Mouse (Mus musculus): Measurements from ENCODE around the gene Golph3l. TPM values are rescaled to one million over a fixed set of nuclear protein-coding genes. Genes with fewer than 3 reads are reported as not detected.
A peak's percentile ranks its signal among the peaks of the same experiment; 100 is the strongest.
"Not testable (repeated sequence)": the region's sequence is repeated elsewhere in the genome, so short reads cannot be mapped to it uniquely, and the experiment has no call there.

Golph3l gene
- polyA plus RNA-seq, 1 experiment from 2014 or later: 37.4 TPM

DNA sequence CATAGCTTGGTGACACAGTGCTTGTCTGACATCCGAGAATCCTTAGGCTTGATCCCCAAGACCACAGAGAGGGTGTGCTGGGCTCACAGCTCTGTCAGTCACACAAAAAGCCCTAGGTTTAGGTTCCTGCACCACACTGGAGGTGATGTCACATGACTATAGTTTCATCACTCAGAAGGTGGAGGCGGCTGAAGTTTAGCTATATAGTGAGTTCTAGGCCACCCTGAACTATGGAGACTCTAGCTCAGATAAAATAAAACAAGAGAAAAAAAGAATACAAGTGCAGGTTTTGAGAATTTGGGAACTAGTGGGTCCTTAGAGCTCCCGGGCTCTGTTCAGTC is 62.3 kb downstream of the Golph3l start:
- no peaks in the 10 kb centered on the region for H3K9me3 ChIP-seq (replicated peaks; ENCODE audit: control insufficient read depth, low read length)
- peaks cover 26% of the 10 kb centered on the region for H3K4me1 ChIP-seq (ENCODE audit: control insufficient read depth, insufficient read depth, low read length)
- H3K27ac ChIP-seq (ENCODE audit: low read length): peak overlapping the region; percentile 76
- H3K9ac ChIP-seq (ENCODE audit: low read length): no peak overlapping the region
- no peaks in the 10 kb centered on the region for H3K27me3 ChIP-seq (ENCODE audit: control insufficient read depth, insufficient read depth, low read length)
- H3K4me2 ChIP-seq (ENCODE audit: low read depth, low read length): no peak overlapping the region
- H3K4me3 ChIP-seq (replicated peaks; ENCODE audit: low read length): no peak overlapping the region
- 73% methylated on average over 3 of the region's 3 CpGs for WGBS
- no peak for ATAC-seq (ENCODE audit: insufficient read depth, low FRiP score)
- H3K36me3 ChIP-seq (ENCODE audit: control insufficient read depth, insufficient read depth, low read length): no peaks in the 10 kb centered on the region

DNA sequence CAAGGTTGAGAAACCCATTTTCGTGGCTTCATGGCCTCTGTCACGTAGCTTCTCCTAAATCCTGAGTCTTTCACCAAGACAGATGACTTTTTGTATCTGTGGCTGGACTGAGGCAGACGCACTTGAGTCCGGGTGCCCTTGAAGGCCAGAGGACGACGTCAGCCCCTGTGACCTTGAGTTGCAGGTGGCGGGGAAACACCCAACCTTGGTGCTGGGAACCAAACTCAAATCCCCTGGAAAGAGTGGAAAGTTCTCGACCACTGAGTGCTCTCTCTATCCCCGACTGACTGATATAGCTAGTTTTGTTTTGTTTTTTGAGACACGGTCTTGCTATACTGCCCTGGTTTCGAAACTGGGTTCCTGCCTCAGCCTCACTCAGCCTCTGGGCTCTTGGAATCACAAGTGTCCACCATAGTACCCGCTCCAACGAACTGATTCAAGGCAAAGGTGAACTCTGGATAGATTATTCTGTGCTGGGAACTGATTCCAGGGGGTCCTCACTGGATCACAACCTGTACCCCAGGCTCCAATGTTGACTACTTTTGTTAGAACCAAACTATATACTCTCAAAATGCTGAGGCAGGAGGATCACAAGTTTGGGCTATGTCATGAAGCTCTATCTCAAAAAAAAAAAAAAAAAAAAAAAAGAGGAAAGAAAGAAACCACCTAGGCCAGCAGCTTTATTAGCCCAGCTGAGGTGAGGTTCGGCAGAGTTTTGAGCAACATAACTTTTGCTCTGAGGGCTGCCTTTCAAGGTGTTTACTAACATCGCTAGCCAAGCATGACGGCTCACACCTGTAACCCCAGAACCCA is 62.9 kb downstream of the Golph3l start:
- 81% methylated on average over 16 of the region's 16 CpGs for WGBS
- Histone ChIP-seq H3K9me3 (replicated peaks; ENCODE audit: control insufficient read depth, low read length) (no peaks in the 10 kb centered on the region), H3K4me1 (ENCODE audit: control insufficient read depth, insufficient read depth, low read length) (peaks cover 26% of the 10 kb centered on the region), H3K4me2 (ENCODE audit: low read depth, low read length) (no peak overlapping the region), H3K36me3 (ENCODE audit: control insufficient read depth, insufficient read depth, low read length) (no peaks in the 10 kb centered on the region), H3K27me3 (ENCODE audit: control insufficient read depth, insufficient read depth, low read length) (no peaks in the 10 kb centered on the region), H3K27ac (ENCODE audit: low read length) (peak overlapping the region; percentile 76), H3K9ac (ENCODE audit: low read length) (no peak overlapping the region), H3K4me3 (replicated peaks; ENCODE audit: low read length) (no peak overlapping the region)
- ATAC-seq (ENCODE audit: insufficient read depth, low FRiP score): no peak

DNA sequence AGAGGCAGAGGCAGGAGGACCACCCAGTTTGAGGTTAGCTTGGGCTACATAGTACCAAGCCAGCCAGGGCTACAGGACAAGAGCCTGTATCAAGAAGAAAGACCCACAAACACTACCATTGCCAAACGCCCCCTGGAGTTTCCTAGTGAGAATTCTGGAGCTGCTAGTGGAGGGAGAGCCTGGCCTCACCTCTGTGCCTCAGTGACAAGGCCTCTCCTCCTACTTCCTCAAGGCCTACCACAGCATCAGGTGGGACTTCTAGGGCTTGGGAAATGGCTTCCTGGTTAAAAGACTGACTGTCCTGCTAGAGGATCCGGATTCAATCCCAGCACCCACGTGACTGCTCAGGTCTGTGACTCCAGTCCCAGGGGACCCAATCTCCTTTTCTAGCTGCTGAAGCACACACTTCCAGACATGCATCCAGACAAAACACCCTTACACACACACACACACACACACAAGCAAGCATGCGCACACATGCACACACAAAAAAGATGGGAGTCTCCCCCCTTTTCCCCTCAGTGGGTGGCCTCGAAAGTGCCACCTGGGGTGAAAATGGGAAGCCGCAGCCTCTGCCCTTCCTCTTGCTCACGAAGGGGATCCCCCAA is 63.6 kb downstream of the Golph3l start:
- Histone ChIP-seq H3K4me2 (ENCODE audit: low read depth, low read length) (no peak overlapping the region), H3K27me3 (ENCODE audit: control insufficient read depth, insufficient read depth, low read length) (no peaks in the 10 kb centered on the region), H3K9me3 (replicated peaks; ENCODE audit: control insufficient read depth, low read length) (no peaks in the 10 kb centered on the region), H3K36me3 (ENCODE audit: control insufficient read depth, insufficient read depth, low read length) (no peaks in the 10 kb centered on the region), H3K4me3 (replicated peaks; ENCODE audit: low read length) (no peak overlapping the region), H3K4me1 (ENCODE audit: control insufficient read depth, insufficient read depth, low read length) (peaks cover 26% of the 10 kb centered on the region), H3K9ac (ENCODE audit: low read length) (no peak overlapping the region), H3K27ac (ENCODE audit: low read length) (no peak overlapping the region; the same call in 1 of the 2 replicates)
- 73% methylated on average over 7 of the region's 7 CpGs for WGBS
- ATAC-seq (ENCODE audit: insufficient read depth, low FRiP score): no peak

DNA sequence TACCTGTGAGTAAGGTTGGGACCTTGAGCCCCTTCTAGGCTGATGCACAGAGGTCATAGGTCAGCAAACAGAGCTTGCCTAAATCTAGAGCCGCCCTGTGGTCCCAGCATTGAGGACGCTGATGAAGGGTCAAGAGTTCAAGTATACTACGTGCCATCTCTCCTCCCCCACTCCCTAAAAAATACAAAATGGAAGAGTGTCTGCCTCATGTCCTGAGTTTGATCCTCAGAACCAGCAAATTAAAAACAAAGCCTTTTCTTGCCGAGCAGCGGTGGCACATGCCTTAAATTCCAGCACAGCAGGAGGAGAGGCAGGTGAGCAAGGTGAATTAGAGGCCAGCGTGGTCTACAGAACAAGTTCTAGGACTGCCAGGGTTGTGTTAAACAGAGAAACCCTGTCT is 64.1 kb downstream of the Golph3l start:
- Histone ChIP-seq H3K4me2 (ENCODE audit: low read depth, low read length) (no peak overlapping the region), H3K4me1 (ENCODE audit: control insufficient read depth, insufficient read depth, low read length) (peaks cover 26% of the 10 kb centered on the region), H3K9me3 (replicated peaks; ENCODE audit: control insufficient read depth, low read length) (no peaks in the 10 kb centered on the region), H3K27ac (ENCODE audit: low read length) (no peak overlapping the region), H3K36me3 (ENCODE audit: control insufficient read depth, insufficient read depth, low read length) (no peaks in the 10 kb centered on the region), H3K4me3 (replicated peaks; ENCODE audit: low read length) (no peak overlapping the region), H3K27me3 (ENCODE audit: control insufficient read depth, insufficient read depth, low read length) (no peaks in the 10 kb centered on the region), H3K9ac (ENCODE audit: low read length) (no peak overlapping the region)
- no peak for ATAC-seq (ENCODE audit: insufficient read depth, low FRiP score)
- WGBS: 34% methylated on average over 6 of the region's 6 CpGs

DNA sequence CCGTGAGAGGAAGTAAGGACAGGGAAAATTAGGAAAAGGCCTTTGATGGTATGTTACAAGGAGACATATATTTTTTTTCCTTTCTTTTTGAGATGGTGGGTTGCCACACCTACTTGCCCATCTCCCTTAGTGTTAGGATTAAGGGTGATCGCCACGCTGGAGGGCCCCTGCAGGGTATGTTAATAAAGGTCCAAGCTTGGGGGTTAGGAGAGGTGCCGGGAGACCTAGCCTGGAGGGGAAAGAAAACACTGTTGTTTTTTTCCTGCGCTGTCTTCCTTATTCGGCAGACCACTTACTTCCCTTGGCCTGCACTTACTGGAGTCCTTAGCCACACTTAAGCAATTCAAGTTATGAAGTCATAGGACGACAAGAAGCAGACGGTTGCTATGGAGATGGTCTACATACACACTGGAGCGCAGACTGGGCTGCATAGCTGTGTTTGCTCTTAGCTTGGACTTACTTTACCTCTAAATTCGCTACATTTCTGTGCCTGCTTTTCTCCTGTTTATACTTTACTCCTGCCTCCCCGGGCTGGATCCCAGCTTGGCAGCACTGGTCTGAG is 64.8 kb downstream of the Golph3l start:
- Histone ChIP-seq H3K9ac (ENCODE audit: low read length) (0 out of 2 replicates have a peak overlapping the region, but pooled peaks have one; percentile 27), H3K36me3 (ENCODE audit: control insufficient read depth, insufficient read depth, low read length) (no peaks in the 10 kb centered on the region), H3K27ac (ENCODE audit: low read length) (peak overlapping the region; percentile 57; the same call in 1 of the 2 replicates), H3K9me3 (replicated peaks; ENCODE audit: control insufficient read depth, low read length) (no peaks in the 10 kb centered on the region), H3K4me2 (ENCODE audit: low read depth, low read length) (no peak overlapping the region), H3K27me3 (ENCODE audit: control insufficient read depth, insufficient read depth, low read length) (no peaks in the 10 kb centered on the region), H3K4me3 (replicated peaks; ENCODE audit: low read length) (no peak overlapping the region), H3K4me1 (ENCODE audit: control insufficient read depth, insufficient read depth, low read length) (peaks cover 26% of the 10 kb centered on the region)
- WGBS: 15% methylated on average over 11 of the region's 11 CpGs
- ATAC-seq (ENCODE audit: insufficient read depth, low FRiP score): peak; percentile 63; the same call in 1 of the 2 replicates

DNA sequence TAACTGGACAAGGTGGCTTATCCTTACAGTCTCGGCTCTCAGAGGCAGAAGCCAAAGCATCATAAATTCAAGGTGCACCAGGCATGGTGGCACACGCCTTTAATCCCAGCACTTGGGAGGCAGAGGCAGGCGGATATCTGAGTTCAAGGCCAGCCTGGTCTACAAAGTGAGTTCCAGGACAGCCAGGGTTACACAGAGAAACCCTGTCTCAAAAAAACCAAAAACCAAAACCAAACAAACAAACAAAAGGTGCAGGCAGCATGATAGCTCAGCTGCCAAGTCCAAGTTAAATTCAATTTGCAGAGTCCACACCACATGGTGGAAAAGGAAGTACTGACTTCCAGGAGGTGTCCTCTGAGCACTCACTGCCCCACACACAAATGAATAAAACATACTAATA is 65.6 kb downstream of the Golph3l start:
- H3K4me1 ChIP-seq (ENCODE audit: control insufficient read depth, insufficient read depth, low read length): peaks cover 26% of the 10 kb centered on the region
- not testable (repeated sequence) for H3K4me2 ChIP-seq (ENCODE audit: low read depth, low read length); H3K27me3 ChIP-seq (ENCODE audit: control insufficient read depth, insufficient read depth, low read length); H3K27ac ChIP-seq (ENCODE audit: low read length); H3K9ac ChIP-seq (ENCODE audit: low read length); H3K9me3 ChIP-seq (replicated peaks; ENCODE audit: control insufficient read depth, low read length); H3K36me3 ChIP-seq (ENCODE audit: control insufficient read depth, insufficient read depth, low read length); H3K4me3 ChIP-seq (replicated peaks; ENCODE audit: low read length); ATAC-seq (ENCODE audit: insufficient read depth, low FRiP score)
- 93% methylated on average over 3 of the region's 3 CpGs for WGBS

DNA sequence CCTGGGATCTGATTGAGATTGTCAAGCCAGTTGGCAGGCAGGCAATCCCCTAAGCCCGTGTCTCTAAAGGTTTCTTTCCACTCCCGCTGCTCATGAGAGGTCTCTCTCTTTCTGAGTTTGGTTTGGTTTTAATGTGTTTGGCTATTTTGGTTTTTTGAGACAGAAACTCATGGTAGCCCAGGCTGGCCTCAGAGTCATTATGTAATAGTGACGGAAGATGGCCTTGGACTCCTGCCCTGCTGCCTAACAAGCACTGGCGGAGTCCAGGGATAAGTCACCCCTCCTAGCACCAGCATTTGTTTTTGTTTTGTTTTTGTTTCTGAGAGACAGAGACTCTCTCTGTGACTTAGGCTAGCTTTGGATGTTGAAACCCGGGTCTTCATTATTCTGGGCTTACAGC is 66.7 kb downstream of the Golph3l start:
- Histone ChIP-seq H3K9ac (ENCODE audit: low read length) (no peak overlapping the region), H3K27me3 (ENCODE audit: control insufficient read depth, insufficient read depth, low read length) (no peaks in the 10 kb centered on the region), H3K4me2 (ENCODE audit: low read depth, low read length) (no peak overlapping the region), H3K36me3 (ENCODE audit: control insufficient read depth, insufficient read depth, low read length) (no peaks in the 10 kb centered on the region), H3K4me3 (replicated peaks; ENCODE audit: low read length) (no peak overlapping the region), H3K4me1 (ENCODE audit: control insufficient read depth, insufficient read depth, low read length) (peaks cover 21% of the 10 kb centered on the region), H3K9me3 (replicated peaks; ENCODE audit: control insufficient read depth, low read length) (no peaks in the 10 kb centered on the region), H3K27ac (ENCODE audit: low read length) (no peak overlapping the region)
- ATAC-seq (ENCODE audit: insufficient read depth, low FRiP score): no peak
- whole genome bisulfite sequencing: 88% methylated on average over 5 of the region's 5 CpGs

DNA sequence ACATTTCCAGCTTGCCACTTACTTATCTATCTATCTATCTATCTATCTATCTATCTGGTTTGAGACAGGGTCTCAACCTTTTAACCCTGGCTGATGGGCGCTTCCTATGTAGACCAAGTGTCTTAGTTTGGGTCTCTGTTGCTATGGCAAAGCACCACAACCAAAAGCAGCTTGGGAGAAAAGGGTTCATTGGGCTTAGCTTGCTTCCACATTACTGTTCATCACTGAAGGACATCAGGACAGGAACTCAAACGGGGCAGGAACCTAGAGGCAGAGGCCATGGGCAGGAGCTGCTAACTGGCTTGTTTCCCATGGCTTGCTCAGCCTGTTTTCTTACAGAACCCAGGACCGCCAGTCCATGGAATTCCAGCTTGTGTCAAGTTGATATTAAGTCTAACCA is 68.4 kb downstream of the Golph3l start:
- peaks cover 25% of the 10 kb centered on the region for H3K4me1 ChIP-seq (ENCODE audit: control insufficient read depth, insufficient read depth, low read length)
- H3K4me2 ChIP-seq (ENCODE audit: low read depth, low read length): no peak overlapping the region
- H3K9ac ChIP-seq (ENCODE audit: low read length): no peak overlapping the region
- H3K27me3 ChIP-seq (ENCODE audit: control insufficient read depth, insufficient read depth, low read length): no peaks in the 10 kb centered on the region
- H3K4me3 ChIP-seq (replicated peaks; ENCODE audit: low read length): no peak overlapping the region
- H3K36me3 ChIP-seq (ENCODE audit: control insufficient read depth, insufficient read depth, low read length): no peaks in the 10 kb centered on the region
- 90% methylated on average over 3 of the region's 3 CpGs for WGBS
- H3K27ac ChIP-seq (ENCODE audit: low read length): no peak overlapping the region
- no peak for ATAC-seq (ENCODE audit: insufficient read depth, low FRiP score)
- no peaks in the 10 kb centered on the region for H3K9me3 ChIP-seq (replicated peaks; ENCODE audit: control insufficient read depth, low read length)

DNA sequence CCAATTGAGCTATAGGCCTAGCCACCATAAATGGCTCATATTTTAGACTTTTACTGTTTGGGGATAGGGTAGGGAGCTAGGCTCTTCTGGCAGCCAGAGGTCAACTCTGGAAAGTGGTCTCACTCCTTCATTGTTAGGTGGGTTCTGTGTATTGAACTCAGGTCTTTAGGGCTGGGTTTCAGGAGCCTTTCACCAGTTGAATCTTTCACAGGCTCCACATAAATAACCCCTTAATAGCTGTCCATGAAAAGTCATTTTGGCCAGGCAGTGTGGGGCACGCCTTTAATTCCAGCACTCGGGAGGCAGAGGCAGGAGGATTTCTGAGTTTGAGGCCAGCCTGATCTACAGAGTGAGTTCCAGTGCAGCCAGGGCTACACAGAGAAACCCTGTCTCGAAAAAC is 69.0 kb downstream of the Golph3l start:
- H3K9me3 ChIP-seq (replicated peaks; ENCODE audit: control insufficient read depth, low read length): no peaks in the 10 kb centered on the region
- H3K4me1 ChIP-seq (ENCODE audit: control insufficient read depth, insufficient read depth, low read length): peaks cover 28% of the 10 kb centered on the region
- no peak overlapping the region for H3K27ac ChIP-seq (ENCODE audit: low read length)
- WGBS: 82% methylated on average over 3 of the region's 3 CpGs
- H3K4me2 ChIP-seq (ENCODE audit: low read depth, low read length): peak overlapping the region; percentile 79
- H3K4me3 ChIP-seq (replicated peaks; ENCODE audit: low read length): peak overlapping the region; percentile 91
- H3K36me3 ChIP-seq (ENCODE audit: control insufficient read depth, insufficient read depth, low read length): peaks cover 6% of the 10 kb centered on the region; the same call in 1 of the 2 replicates
- no peak for ATAC-seq (ENCODE audit: insufficient read depth, low FRiP score)
- no peaks in the 10 kb centered on the region for H3K27me3 ChIP-seq (ENCODE audit: control insufficient read depth, insufficient read depth, low read length)
- no peak overlapping the region; the same call in 1 of the 2 replicates for H3K9ac ChIP-seq (ENCODE audit: low read length)
